Mouse (Mus musculus): Measurements from ENCODE around the gene Rasal2.

- no peak for TF ChIP-seq CTCF (IDR thresholded peaks at IDR 0.05; ENCODE audit: control insufficient read depth, insufficient read depth, insufficient read length)
- no peak for TF ChIP-seq MYOD1 (IDR thresholded peaks at IDR 0.05; ENCODE audit: control insufficient read depth, insufficient read length, low read depth)
- no peak for TF ChIP-seq USF1 (IDR thresholded peaks at IDR 0.05; ENCODE audit: low read depth)
- no peak for TF ChIP-seq CEBPB (IDR thresholded peaks at IDR 0.05; ENCODE audit: low read depth)
- TF ChIP-seq FOSL1 (IDR thresholded peaks at IDR 0.05; ENCODE audit: insufficient read depth, low read length, poor library complexity, severe bottlenecking), result no peak
Measured at GRCm38 (mm10) chr1:157183043-157183442, 229.4 kb downstream of the Rasal2 start.
